Mouse (Mus musculus) bone marrow, adult 2 months (tissue): ENCODE data around the gene Sept9.

Experiments used
- CTCF ChIP-seq: fragments of 200-500 bp; IDR thresholded peaks from 2 replicates; pipeline ENCODE4 v1.5.1; 2011; ENCODE audit warnings: low read length, control low read depth; ENCODE audit not compliant: control insufficient read depth, insufficient read depth
- POLR2A ChIP-seq: fragments of 200-500 bp; IDR thresholded peaks from 2 replicates; pipeline ENCODE4 v1.6.1; 2011; ENCODE audit warnings: low read depth, mild to moderate bottlenecking, control low read depth, low read length, borderline replicate concordance; ENCODE audit not compliant: control insufficient read depth

DNA sequence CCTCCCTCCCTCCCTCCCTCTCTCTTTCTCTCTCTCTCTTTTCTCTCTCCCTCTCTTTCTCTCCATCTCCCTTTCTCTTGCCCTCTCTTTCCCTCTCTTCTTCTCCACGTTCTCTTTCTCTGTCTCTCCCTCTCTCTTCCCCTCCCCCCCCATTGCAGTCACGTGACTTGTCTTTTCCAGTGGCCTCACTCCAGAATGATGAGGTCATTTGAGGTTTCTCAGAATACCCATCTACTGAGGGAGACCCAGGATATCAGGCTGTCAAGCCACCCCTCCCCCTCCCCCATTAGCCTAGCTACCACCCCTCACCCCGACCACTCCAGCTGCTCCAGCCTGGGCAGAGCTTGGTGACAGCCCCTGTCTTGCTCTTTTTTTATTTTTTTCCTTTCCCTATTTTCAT is 16.2 kb upstream of the Sept9 start:
- TF ChIP-seq POLR2A, result no peak
- TF ChIP-seq CTCF, result no peak
